Mouse (Mus musculus): ENCODE measurements around the gene Megf11. TPM values are rescaled to one million over a fixed set of nuclear protein-coding genes. Genes with fewer than 3 reads are reported as not detected.

The Megf11 gene
- polyA plus RNA-seq, 1 experiment from 2014 or later, result 0.99 TPM

GRCm38 (mm10) chr9:64361231-64361950 lies 24.0 kb upstream of the Megf11 start:
- Histone ChIP-seq H3K4me1 (peaks cover 7% of the 10 kb centered on the region; the same call in 1 of the 2 replicates), H3K27ac (no peak overlapping the region), H3K36me3 (replicated peaks) (no peaks in the 10 kb centered on the region), H3K27me3 (ENCODE audit: poor library complexity, severe bottlenecking) (no peaks in the 10 kb centered on the region), H3K9me3 (no peaks in the 10 kb centered on the region), H3K4me3 (no peak overlapping the region)
- DNase-seq (ENCODE audit: extremely low spot score, low spot score), result no peak
- 92% methylated on average over 9 of the region's 9 CpGs for WGBS

- DNase-seq (ENCODE audit: extremely low spot score, low spot score), result no peak
Measured at GRCm38 (mm10) chr9:64369871-64370270, 15.6 kb upstream of the Megf11 start.

GRCm38 (mm10) chr9:64371305-64371819 lies 14.1 kb upstream of the Megf11 start:
- Histone ChIP-seq H3K27ac (no peak overlapping the region), H3K36me3 (replicated peaks) (no peaks in the 10 kb centered on the region), H3K9me3 (no peaks in the 10 kb centered on the region), H3K27me3 (ENCODE audit: poor library complexity, severe bottlenecking) (peaks cover 4% of the 10 kb centered on the region; the same call in 1 of the 2 replicates), H3K4me3 (no peak overlapping the region), H3K4me1 (peaks cover 5% of the 10 kb centered on the region)
- DNase-seq (ENCODE audit: extremely low spot score, low spot score), result no peak
- WGBS, result 55% methylated on average over 11 of the region's 11 CpGs

More at GRCm38 (mm10) chr9:64369871-64370270, 15.6 kb upstream of the Megf11 start:
- no peaks in the 10 kb centered on the region for H3K9me3 ChIP-seq
- peaks cover 11% of the 10 kb centered on the region for H3K4me1 ChIP-seq
- peaks cover 4% of the 10 kb centered on the region; the same call in 1 of the 2 replicates for H3K27me3 ChIP-seq (ENCODE audit: poor library complexity, severe bottlenecking)
- WGBS, result 83% methylated on average over 7 of the region's 7 CpGs
- H3K36me3 ChIP-seq (replicated peaks), result no peaks in the 10 kb centered on the region
- H3K27ac ChIP-seq, result no peak overlapping the region
- H3K4me3 ChIP-seq, result no peak overlapping the region

GRCm38 (mm10) chr9:64376380-64376779 lies 9.0 kb upstream of the Megf11 start:
- Histone ChIP-seq H3K36me3 (replicated peaks) (no peaks in the 10 kb centered on the region), H3K27me3 (ENCODE audit: poor library complexity, severe bottlenecking) (peaks cover 3% of the 10 kb centered on the region; the same call in 1 of the 2 replicates), H3K4me3 (no peak overlapping the region), H3K9me3 (peaks cover 2% of the 10 kb centered on the region; the same call in 1 of the 2 replicates), H3K27ac (no peak overlapping the region), H3K4me1 (peaks cover 3% of the 10 kb centered on the region)
- no peak for DNase-seq (ENCODE audit: extremely low spot score, low spot score)
- WGBS, result 92% methylated on average over 2 of the region's 2 CpGs

GRCm38 (mm10) chr9:64383021-64383788 lies 2.2 kb upstream of the Megf11 start:
- H3K36me3 ChIP-seq (replicated peaks), result no peaks in the 10 kb centered on the region
- peaks cover 60% of the 10 kb centered on the region for H3K27me3 ChIP-seq (ENCODE audit: poor library complexity, severe bottlenecking)
- peaks cover 29% of the 10 kb centered on the region for H3K4me1 ChIP-seq
- H3K27ac ChIP-seq, result no peak overlapping the region
- no peak for DNase-seq (ENCODE audit: extremely low spot score, low spot score)
- 69% methylated on average over 10 of the region's 10 CpGs for WGBS
- peaks cover 2% of the 10 kb centered on the region; the same call in 1 of the 2 replicates for H3K9me3 ChIP-seq
- H3K4me3 ChIP-seq, result no peak overlapping the region

GRCm38 (mm10) chr9:64386466-64387211 lies 1.2 kb downstream of the Megf11 start:
- H3K36me3 ChIP-seq (replicated peaks), result no peaks in the 10 kb centered on the region
- peak overlapping the region; percentile 72; the same call in 1 of the 2 replicates for H3K27ac ChIP-seq
- H3K27me3 ChIP-seq (ENCODE audit: poor library complexity, severe bottlenecking), result peaks cover 87% of the 10 kb centered on the region
- peaks cover 29% of the 10 kb centered on the region for H3K4me1 ChIP-seq
- H3K9me3 ChIP-seq, result no peaks in the 10 kb centered on the region
- DNase-seq (ENCODE audit: extremely low spot score, low spot score), result peak; percentile 41
- WGBS, result 1% methylated on average over 45 of the region's 45 CpGs
- peak overlapping the region; percentile 74 for H3K4me3 ChIP-seq

- peaks cover 71% of the 10 kb centered on the region for H3K27me3 ChIP-seq (ENCODE audit: poor library complexity, severe bottlenecking)
- peaks cover 32% of the 10 kb centered on the region for H3K4me1 ChIP-seq
- H3K9me3 ChIP-seq, result no peaks in the 10 kb centered on the region
- no peak for DNase-seq (ENCODE audit: extremely low spot score, low spot score)
- WGBS, result 82% methylated on average over 7 of the region's 7 CpGs
- H3K36me3 ChIP-seq (replicated peaks), result no peaks in the 10 kb centered on the region
- no peak overlapping the region for H3K27ac ChIP-seq
- H3K4me3 ChIP-seq, result no peak overlapping the region
Measured at GRCm38 (mm10) chr9:64389576-64390292, 4.3 kb downstream of the Megf11 start.

GRCm38 (mm10) chr9:64393914-64394596 lies 8.6 kb downstream of the Megf11 start:
- DNase-seq (ENCODE audit: extremely low spot score, low spot score), result peak; percentile 76
- Histone ChIP-seq H3K4me3 (no peak overlapping the region), H3K36me3 (replicated peaks) (no peaks in the 10 kb centered on the region), H3K27me3 (ENCODE audit: poor library complexity, severe bottlenecking) (peaks cover 36% of the 10 kb centered on the region), H3K4me1 (peaks cover 5% of the 10 kb centered on the region), H3K9me3 (no peaks in the 10 kb centered on the region), H3K27ac (no peak overlapping the region; the same call in 1 of the 2 replicates)
- WGBS, result 48% methylated on average over 5 of the region's 5 CpGs

- no peak overlapping the region for H3K27ac ChIP-seq
- no peak for DNase-seq (ENCODE audit: extremely low spot score, low spot score)
Measured at GRCm38 (mm10) chr9:64395238-64395920, 10.0 kb downstream of the Megf11 start.

GRCm38 (mm10) chr9:64397108-64397507 lies 11.7 kb downstream of the Megf11 start:
- H3K27me3 ChIP-seq (ENCODE audit: poor library complexity, severe bottlenecking), result peaks cover 25% of the 10 kb centered on the region; the same call in 1 of the 2 replicates
- no peak for DNase-seq (ENCODE audit: extremely low spot score, low spot score)
- H3K4me3 ChIP-seq, result no peak overlapping the region

More at GRCm38 (mm10) chr9:64395238-64395920, 10.0 kb downstream of the Megf11 start:
- no peak overlapping the region for H3K4me3 ChIP-seq
- peaks cover 5% of the 10 kb centered on the region for H3K4me1 ChIP-seq
- H3K27me3 ChIP-seq (ENCODE audit: poor library complexity, severe bottlenecking), result peaks cover 30% of the 10 kb centered on the region
- H3K9me3 ChIP-seq, result no peaks in the 10 kb centered on the region
- H3K36me3 ChIP-seq (replicated peaks), result no peaks in the 10 kb centered on the region
- WGBS, result 73% methylated on average over 7 of the region's 7 CpGs

GRCm38 (mm10) chr9:64399121-64399520 lies 13.7 kb downstream of the Megf11 start:
- Histone ChIP-seq H3K27ac (no peak overlapping the region), H3K4me3 (no peak overlapping the region), H3K36me3 (replicated peaks) (no peaks in the 10 kb centered on the region), H3K9me3 (no peaks in the 10 kb centered on the region), H3K27me3 (ENCODE audit: poor library complexity, severe bottlenecking) (0 out of 2 replicates have a peak, but pooled peaks cover 20% of the 10 kb centered on the region), H3K4me1 (peaks cover 14% of the 10 kb centered on the region)
- WGBS, result 80% methylated on average over 8 of the region's 8 CpGs
- no peak for DNase-seq (ENCODE audit: extremely low spot score, low spot score)

More at GRCm38 (mm10) chr9:64397108-64397507, 11.7 kb downstream of the Megf11 start:
- Histone ChIP-seq H3K27ac (no peak overlapping the region), H3K4me1 (peaks cover 10% of the 10 kb centered on the region), H3K36me3 (replicated peaks) (no peaks in the 10 kb centered on the region), H3K9me3 (no peaks in the 10 kb centered on the region)
- WGBS, result 8% methylated on average over 1 of the region's 1 CpGs
